Mouse (Mus musculus) neural tube, embryonic 11.5 days (tissue): ENCODE results near the gene Hsph1. TPM values are rescaled to one million over a fixed set of nuclear protein-coding genes. Genes with fewer than 3 reads are reported as not detected.

Source experiments
- ATAC-seq: fragments of 200-750 bp; cut with Nextera tagmentation; 2 replicates; pipeline ENCODE4 v1.8.0; 2017; ENCODE audit warnings: moderate number of reproducible peaks, mild to moderate bottlenecking, moderate TSS enrichment, moderate library complexity; ENCODE audit not compliant: insufficient read depth, low FRiP score, low TSS enrichment
- DNase-seq: peaks from one replicate; pipeline ENCODE4 v3.0.0-alpha.2; 2015; ENCODE audit warnings: low spot score
- H3K27ac ChIP-seq: fragments of 300-500 bp; sonication (generic); 2 replicates; pipeline ENCODE4 v1.5.1; 2014; ENCODE audit warnings: low read depth, mild to moderate bottlenecking, low read length
- H3K27me3 ChIP-seq: fragments of 300-500 bp; sonication (generic); 2 replicates; pipeline ENCODE4 v1.6.1; 2014; ENCODE audit warnings: mild to moderate bottlenecking, low read length, mixed read lengths; ENCODE audit not compliant: control insufficient read depth, insufficient read depth
- H3K36me3 ChIP-seq: fragments of 300-500 bp; sonication (generic); 2 replicates; pipeline ENCODE4 v1.6.1; 2014; ENCODE audit warnings: mild to moderate bottlenecking, low read length, moderate library complexity, mixed read lengths; ENCODE audit not compliant: control insufficient read depth, insufficient read depth
- H3K4me1 ChIP-seq: fragments of 300-500 bp; sonication (generic); 2 replicates; pipeline ENCODE4 v1.6.1; 2014; ENCODE audit warnings: low read length, mixed read lengths; ENCODE audit not compliant: control insufficient read depth, insufficient read depth
- H3K4me2 ChIP-seq: fragments of 300-500 bp; sonication (generic); 2 replicates; pipeline ENCODE4 v1.6.1; 2014; ENCODE audit warnings: low read depth, mild to moderate bottlenecking, moderate library complexity
- H3K4me3 ChIP-seq: fragments of 300-500 bp; sonication (generic); 2 replicates; pipeline ENCODE4 v1.5.1; 2014; ENCODE audit warnings: low read depth, low read length
- H3K9ac ChIP-seq: fragments of 300-500 bp; sonication (generic); 2 replicates; pipeline ENCODE4 v1.6.1; 2014; ENCODE audit warnings: mild to moderate bottlenecking, low read length
- H3K9me3 ChIP-seq: fragments of 300-500 bp; sonication (generic); 2 replicates; pipeline ENCODE4 v1.6.1; 2016; ENCODE audit warnings: low read length; ENCODE audit not compliant: control insufficient read depth
- WGBS: fragments of 180-500 bp; shearing (Covaris S2); extraction: QIAGEN DNeasy Blood & Tissue Kit; methylation state at CpG from one replicate; pipeline ENCODE4 v1.1.7; 2014; 5-methylcytosine and 5-hydroxymethylcytosine counted together
- polyA plus RNA-seq: library from polyadenylated mRNA; unstranded; fragments of >200 nt; fragmentation: Nextera tagmentation; extraction: Ambion mirVana; gene quantifications from 2 replicates; pipeline ENCODE4 v1.2.1, GENCODE M21; 2014

Gene Hsph1
- polyA plus RNA-seq, 1 experiment from 2014 or later: 139 TPM

DNA sequence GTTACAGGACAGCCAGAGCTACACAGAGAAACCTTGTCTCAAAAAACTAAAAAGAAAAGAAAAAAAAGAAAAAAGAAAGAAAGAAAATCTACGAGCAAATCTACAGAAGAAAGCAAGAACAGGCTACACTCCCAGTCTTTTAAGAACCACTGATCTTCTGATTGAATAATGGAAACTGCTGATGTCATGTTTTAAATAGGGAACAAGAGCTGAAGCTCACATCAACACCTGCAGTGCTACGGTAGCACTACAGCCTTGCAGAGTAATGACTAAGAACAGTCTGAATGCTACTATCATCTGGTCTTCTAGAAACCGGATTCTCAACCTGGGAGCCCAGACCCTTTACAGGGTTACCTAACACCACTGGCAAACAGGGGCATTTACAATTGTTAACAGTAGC is 10.6 kb downstream of the Hsph1 start:
- ATAC-seq: no peak
- H3K9me3 ChIP-seq: no peaks in the 10 kb centered on the region
- no peak overlapping the region for H3K4me3 ChIP-seq
- WGBS: 93% methylated on average over 3 of the region's 3 CpGs
- H3K27ac ChIP-seq: no peak overlapping the region
- no peaks in the 10 kb centered on the region for H3K4me1 ChIP-seq
- peaks cover 28% of the 10 kb centered on the region for H3K36me3 ChIP-seq
- no peak for DNase-seq
- no peaks in the 10 kb centered on the region for H3K27me3 ChIP-seq
- H3K4me2 ChIP-seq: no peak overlapping the region
- H3K9ac ChIP-seq: no peak overlapping the region

DNA sequence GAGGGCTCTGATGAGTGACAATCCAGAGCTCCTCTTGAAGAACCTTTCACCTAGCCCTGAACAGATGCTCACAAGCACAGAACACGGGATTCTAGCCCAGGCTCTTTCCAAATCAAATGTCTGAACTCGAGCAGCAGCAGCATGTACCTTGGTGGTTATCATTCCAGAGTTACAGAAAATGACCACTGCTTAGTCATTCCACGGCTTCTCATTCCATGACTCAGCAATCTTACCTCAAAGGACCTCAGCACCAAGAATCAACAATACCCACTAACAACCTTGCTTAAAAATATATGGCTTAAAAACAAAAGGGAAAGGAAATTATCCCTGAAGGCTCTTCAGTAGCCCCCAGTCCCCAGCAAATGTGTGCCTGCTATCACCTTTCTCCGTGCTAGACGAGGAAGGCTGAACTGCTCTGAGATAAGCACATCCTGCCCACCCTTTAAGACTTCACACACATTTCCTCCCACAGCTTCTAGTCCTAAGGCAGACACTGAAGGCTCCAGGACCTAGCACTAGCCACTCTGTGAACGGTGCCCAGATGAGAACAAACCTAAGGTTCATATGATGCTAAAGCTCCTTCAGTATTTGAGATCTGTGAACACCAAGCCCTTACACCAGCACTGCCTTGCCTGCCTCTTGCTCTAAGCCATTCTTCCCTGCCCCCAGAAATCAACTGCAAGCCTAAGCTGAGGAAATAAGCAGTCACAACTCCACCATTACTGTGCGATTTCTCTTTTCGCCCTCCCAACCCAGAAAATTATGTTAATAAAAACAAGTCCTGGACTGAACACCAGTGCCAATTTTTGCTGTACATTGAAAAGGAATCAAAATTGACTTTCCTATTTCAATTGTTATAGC is 12.1 kb downstream of the Hsph1 start:
- Histone ChIP-seq H3K4me2 (no peak overlapping the region), H3K27ac (no peak overlapping the region), H3K4me3 (no peak overlapping the region), H3K27me3 (no peaks in the 10 kb centered on the region), H3K9me3 (no peaks in the 10 kb centered on the region), H3K9ac (no peak overlapping the region), H3K4me1 (no peaks in the 10 kb centered on the region), H3K36me3 (peaks cover 24% of the 10 kb centered on the region)
- ATAC-seq (no peak), DNase-seq (no peak)
- 90% methylated on average over 8 of the region's 8 CpGs for WGBS

DNA sequence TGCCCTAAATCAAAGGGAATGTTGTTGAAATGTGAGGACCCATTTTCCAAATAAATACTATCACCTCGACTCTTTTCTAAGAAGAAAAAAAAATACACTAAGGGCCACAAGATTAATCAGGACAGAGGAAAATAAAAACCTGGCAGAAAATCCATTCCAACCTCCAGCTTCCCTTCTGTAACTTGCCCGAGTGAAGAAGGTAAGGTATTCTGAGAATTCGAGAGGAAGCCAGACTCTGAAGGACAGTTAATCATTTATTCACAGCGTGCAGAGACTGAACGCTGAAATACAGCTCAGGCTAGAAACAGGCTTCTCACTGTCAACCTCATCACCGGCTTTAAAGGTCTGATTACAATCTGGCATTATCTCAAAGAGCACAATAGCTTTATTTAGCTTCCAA is 13.5 kb downstream of the Hsph1 start:
- Histone ChIP-seq H3K9ac (no peak overlapping the region), H3K9me3 (no peaks in the 10 kb centered on the region), H3K4me3 (no peak overlapping the region), H3K4me1 (no peaks in the 10 kb centered on the region), H3K27ac (no peak overlapping the region), H3K36me3 (peaks cover 23% of the 10 kb centered on the region), H3K27me3 (no peaks in the 10 kb centered on the region), H3K4me2 (no peak overlapping the region)
- no peak for ATAC-seq
- no peak for DNase-seq
- 78% methylated on average over 6 of the region's 6 CpGs for WGBS

DNA sequence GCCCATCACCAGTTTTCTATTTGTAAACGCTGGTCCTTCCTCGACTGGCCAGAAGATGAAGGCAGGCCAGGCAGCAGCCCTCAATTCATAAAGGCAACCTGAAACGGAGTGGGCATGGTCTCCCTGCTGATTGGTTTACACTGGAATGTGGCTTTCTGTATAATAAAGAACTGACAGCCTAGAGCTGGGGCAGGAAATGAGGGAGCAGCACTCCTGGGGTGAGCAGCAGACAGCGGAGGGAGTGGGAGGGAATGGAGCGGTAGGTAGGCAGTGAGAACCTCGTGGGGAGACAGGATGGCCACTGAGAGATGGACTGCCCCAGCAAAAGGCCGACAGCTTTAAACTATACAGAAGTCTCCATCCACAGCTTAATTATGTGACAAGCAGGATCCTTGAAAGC is 14.0 kb downstream of the Hsph1 start:
- H3K4me2 ChIP-seq: no peak overlapping the region
- H3K4me1 ChIP-seq: no peaks in the 10 kb centered on the region
- ATAC-seq (no peak), DNase-seq (no peak)
- H3K27ac ChIP-seq: no peak overlapping the region
- H3K4me3 ChIP-seq: no peak overlapping the region
- H3K9ac ChIP-seq: no peak overlapping the region
- H3K36me3 ChIP-seq: peaks cover 22% of the 10 kb centered on the region
- H3K27me3 ChIP-seq: no peaks in the 10 kb centered on the region
- 68% methylated on average over 7 of the region's 7 CpGs for WGBS
- no peaks in the 10 kb centered on the region for H3K9me3 ChIP-seq

DNA sequence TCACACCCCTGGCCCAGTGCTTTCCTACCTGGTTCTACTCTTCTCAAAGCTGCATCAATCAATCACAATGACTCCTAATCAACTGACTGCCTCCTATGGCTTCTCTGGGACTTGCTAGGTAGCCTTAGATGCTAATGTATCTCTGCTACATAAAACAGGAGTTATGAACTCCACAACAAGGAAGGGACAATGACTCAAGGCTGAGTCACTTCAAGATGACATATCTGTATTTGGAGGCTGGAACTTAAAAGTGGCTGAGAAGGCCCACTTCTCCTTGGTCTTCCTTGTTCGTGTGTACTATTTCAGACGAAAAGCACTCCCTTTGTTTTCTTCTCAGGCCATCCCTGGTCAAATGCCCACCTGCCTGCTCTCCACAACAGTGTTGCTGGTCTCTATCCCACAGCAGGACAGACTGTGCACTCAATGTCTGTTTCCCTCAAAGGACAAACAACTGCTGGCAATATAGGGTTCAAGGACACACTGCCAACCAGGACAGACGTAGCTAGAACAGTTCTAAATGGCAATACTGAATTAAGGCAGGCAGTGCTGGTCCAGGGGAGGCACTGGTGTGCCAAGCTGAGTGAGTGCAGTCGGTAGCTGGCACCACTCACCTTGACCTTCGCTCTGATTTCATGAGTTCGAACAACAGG is 18.3 kb downstream of the Hsph1 start:
- Histone ChIP-seq H3K4me1 (no peaks in the 10 kb centered on the region), H3K27me3 (no peaks in the 10 kb centered on the region), H3K9me3 (no peaks in the 10 kb centered on the region), H3K36me3 (peaks cover 18% of the 10 kb centered on the region), H3K4me2 (no peak overlapping the region), H3K4me3 (no peak overlapping the region), H3K9ac (no peak overlapping the region), H3K27ac (no peak overlapping the region)
- DNase-seq (no peak), ATAC-seq (no peak)
- WGBS: 90% methylated on average over 6 of the region's 6 CpGs

DNA sequence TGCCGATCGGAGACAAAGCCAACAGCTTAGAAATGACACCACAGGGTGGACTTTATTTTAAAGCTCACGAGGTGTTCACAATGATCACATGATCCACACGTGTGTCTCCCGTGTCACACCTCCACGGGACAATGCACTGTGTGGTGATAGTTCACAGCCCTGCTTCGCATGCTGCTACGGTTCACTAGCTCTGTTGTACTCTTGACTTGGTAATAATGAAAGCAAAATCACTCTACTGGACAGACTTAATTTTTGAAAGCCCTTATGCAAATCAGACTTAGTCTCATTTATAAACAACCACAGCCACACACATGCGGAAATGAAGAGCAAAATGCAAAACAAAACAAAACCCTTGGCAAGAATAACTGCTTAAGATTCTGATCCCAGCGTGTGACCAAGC is 19.4 kb downstream of the Hsph1 start:
- Histone ChIP-seq H3K27ac (no peak overlapping the region), H3K9me3 (no peaks in the 10 kb centered on the region), H3K9ac (no peak overlapping the region), H3K4me3 (no peak overlapping the region), H3K4me1 (0 out of 2 replicates have a peak, but pooled peaks cover 2% of the 10 kb centered on the region), H3K27me3 (no peaks in the 10 kb centered on the region), H3K4me2 (no peak overlapping the region), H3K36me3 (peaks cover 16% of the 10 kb centered on the region)
- 90% methylated on average over 10 of the region's 10 CpGs for WGBS
- DNase-seq (no peak), ATAC-seq (no peak)

DNA sequence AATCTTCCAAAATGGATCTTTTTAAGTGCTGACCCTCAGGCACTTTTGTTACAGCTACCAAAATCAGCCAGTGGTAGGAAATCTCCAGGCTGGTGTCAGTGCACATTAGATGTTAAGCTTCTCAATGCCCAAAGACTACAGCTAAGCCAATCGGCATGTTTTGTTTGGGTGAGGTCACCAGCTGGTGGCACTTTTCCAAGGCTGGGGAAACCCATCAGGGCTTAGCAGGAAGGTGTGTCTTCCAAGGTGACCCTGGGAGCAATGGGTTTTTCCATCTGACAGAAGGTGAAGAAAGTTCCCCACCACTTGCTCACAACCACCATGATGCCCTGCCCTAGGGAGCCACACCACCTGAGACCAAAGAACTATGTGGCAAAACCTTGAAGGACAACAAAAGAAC is 20.0 kb downstream of the Hsph1 start:
- Histone ChIP-seq H3K9ac (no peak overlapping the region), H3K4me3 (no peak overlapping the region), H3K27me3 (no peaks in the 10 kb centered on the region), H3K9me3 (no peaks in the 10 kb centered on the region), H3K36me3 (peaks cover 16% of the 10 kb centered on the region), H3K4me2 (no peak overlapping the region), H3K4me1 (0 out of 2 replicates have a peak, but pooled peaks cover 3% of the 10 kb centered on the region), H3K27ac (no peak overlapping the region)
- no peak for ATAC-seq
- WGBS: 79% methylated on average over 1 of the region's 1 CpGs
- DNase-seq: no peak

DNA sequence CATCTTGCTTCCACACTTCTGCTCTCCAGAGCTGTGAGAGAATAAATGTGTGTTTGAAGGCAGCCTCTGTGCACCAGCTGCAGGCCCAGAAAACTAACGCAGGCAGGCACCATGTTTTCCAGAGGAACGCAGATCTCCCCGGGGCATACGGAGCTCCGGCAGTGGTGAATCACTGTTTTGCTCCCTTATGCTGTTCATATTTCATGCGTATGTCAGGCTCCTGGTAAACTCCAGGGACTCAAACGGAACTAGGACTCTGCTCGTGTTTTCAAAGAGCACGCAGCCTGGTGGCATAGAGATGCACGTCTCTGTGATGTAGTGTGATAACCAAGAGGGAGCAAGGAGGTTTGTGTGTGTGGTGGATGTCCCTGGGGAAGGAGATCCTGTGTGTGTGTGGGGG is 23.4 kb downstream of the Hsph1 start:
- H3K36me3 ChIP-seq: peaks cover 4% of the 10 kb centered on the region
- H3K4me1 ChIP-seq: 0 out of 2 replicates have a peak, but pooled peaks cover 3% of the 10 kb centered on the region
- no peak for ATAC-seq
- no peak overlapping the region for H3K27ac ChIP-seq
- no peak overlapping the region for H3K4me3 ChIP-seq
- H3K9me3 ChIP-seq: no peaks in the 10 kb centered on the region
- no peak overlapping the region for H3K4me2 ChIP-seq
- no peak overlapping the region for H3K9ac ChIP-seq
- DNase-seq: peak; percentile 31
- no peaks in the 10 kb centered on the region for H3K27me3 ChIP-seq
- 70% methylated on average over 10 of the region's 10 CpGs for WGBS

DNA sequence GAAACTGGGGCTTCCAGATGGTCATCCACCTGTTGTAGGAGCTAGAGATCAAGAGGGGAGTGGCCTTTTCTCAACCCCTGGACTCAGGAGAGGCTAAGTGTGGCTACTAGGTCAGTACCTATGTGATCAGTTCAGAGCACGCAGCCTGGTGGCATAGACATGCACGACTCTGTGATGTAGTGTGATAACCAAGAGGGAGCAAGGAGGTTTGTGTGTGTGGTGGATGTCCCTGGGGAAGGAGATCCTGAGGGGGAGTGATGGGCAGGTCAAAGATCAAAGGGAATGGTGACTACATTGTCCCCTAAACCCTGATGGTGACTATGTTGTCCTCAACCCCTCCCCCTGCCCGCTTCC is 24.0 kb downstream of the Hsph1 start:
- Histone ChIP-seq H3K9ac (no peak overlapping the region), H3K4me1 (0 out of 2 replicates have a peak, but pooled peaks cover 3% of the 10 kb centered on the region), H3K27me3 (no peaks in the 10 kb centered on the region), H3K27ac (no peak overlapping the region), H3K4me3 (no peak overlapping the region), H3K4me2 (no peak overlapping the region), H3K36me3 (peaks cover 4% of the 10 kb centered on the region; the same call in 1 of the 2 replicates), H3K9me3 (no peaks in the 10 kb centered on the region)
- WGBS: 89% methylated on average over 3 of the region's 3 CpGs
- ATAC-seq (no peak), DNase-seq (no peak)
